Mouse (Mus musculus) c-Kit-positive CD71-negative TER-119-negative erythroid progenitor cells, embryonic 14.5 days (primary cell): Measurements from ENCODE around the gene Fitm1.

Experiments used
- DNase-seq: peaks from one replicate; pipeline ENCODE4 v3.0.0-alpha.2; 2013; ENCODE audit warnings: low read depth

Gene Fitm1

GRCm38 (mm10) chr14:55570588-55570987 is 4.8 kb upstream of the Fitm1 start:
- no peak for DNase-seq

- DNase-seq, result no peak
These were observed 3.7 kb upstream of the Fitm1 start for GRCm38 (mm10) chr14:55571760-55572159.

GRCm38 (mm10) chr14:55575711-55576110 is 294 bp downstream of the Fitm1 start:
- no peak for DNase-seq

GRCm38 (mm10) chr14:55576376-55576775 is 959 bp downstream of the Fitm1 start:
- no peak for DNase-seq

GRCm38 (mm10) chr14:55577871-55578667 is 2.7 kb downstream of the Fitm1 start, which contains the start of gene Psme1:
Gene Psme1, plus strand, starts transcription at chr14:55578123.
- DNase-seq, result no peak

GRCm38 (mm10) chr14:55578668-55579269 is 3.4 kb downstream of the Fitm1 start:
- no peak for DNase-seq

- no peak for DNase-seq
These were observed 4.4 kb downstream of the Fitm1 start for GRCm38 (mm10) chr14:55579511-55580496.

- no peak for DNase-seq
These were observed 5.3 kb downstream of the Fitm1 start for GRCm38 (mm10) chr14:55580731-55581130.

- no peak for DNase-seq
These were observed 6.7 kb downstream of the Fitm1 start for GRCm38 (mm10) chr14:55581981-55582681.

- no peak for DNase-seq
These were observed 8.9 kb downstream of the Fitm1 start for GRCm38 (mm10) chr14:55584303-55584701.

GRCm38 (mm10) chr14:55584702-55585565 is 9.5 kb downstream of the Fitm1 start, which contains the start of gene Emc9:
Gene Emc9, minus strand, starts transcription at chr14:55585302.
- peak; percentile 68 for DNase-seq

- DNase-seq, result no peak
These were observed 10.1 kb downstream of the Fitm1 start for GRCm38 (mm10) chr14:55585566-55585960.

- no peak for DNase-seq
These were observed 10.7 kb downstream of the Fitm1 start for GRCm38 (mm10) chr14:55586149-55586548.

- no peak for DNase-seq
These were observed 13.9 kb downstream of the Fitm1 start for GRCm38 (mm10) chr14:55589271-55589670.

GRCm38 (mm10) chr14:55589771-55590448 is 14.5 kb downstream of the Fitm1 start:
- DNase-seq, result no peak

GRCm38 (mm10) chr14:55590748-55591330 is 15.4 kb downstream of the Fitm1 start, which contains the start of gene Psme2:
Gene Psme2, minus strand, starts transcription at chr14:55591113.
- peak; percentile 96 for DNase-seq

GRCm38 (mm10) chr14:55591331-55591891 is 16.0 kb downstream of the Fitm1 start, which contains the start of gene Rnf31:
Gene Rnf31, plus strand, starts transcription at chr14:55591708.
- DNase-seq, result peak; percentile 95

GRCm38 (mm10) chr14:55592226-55592625 is 16.8 kb downstream of the Fitm1 start:
- no peak for DNase-seq
